Mouse (Mus musculus): ENCODE results near the gene Bcr. TPM values are rescaled to one million over a fixed set of nuclear protein-coding genes. Genes with fewer than 3 reads are reported as not detected.

Gene Bcr
- total RNA-seq (2023), result 10 to 100 TPM; 21.2 to 24.1 TPM

GRCm38 (mm10) chr10:75060217-75060842 is at the start of gene Bcr:
Gene Bcr, plus strand, starts transcription at chr10:75060592.

GRCm38 (mm10) chr10:75032395-75032794 is 28.0 kb upstream of the Bcr start, which contains the start of gene Rsph14:
Gene Rsph14, minus strand, starts transcription at chr10:75032586.

GRCm38 (mm10) chr10:75036883-75037379 is 23.5 kb upstream of the Bcr start, which contains the start of gene Rab36:
Gene Rab36, plus strand, starts transcription at chr10:75037058.

GRCm38 (mm10) chr10:75211807-75212645 is 151.6 kb downstream of the Bcr start, which contains the start of gene Specc1l:
Gene Specc1l, plus strand, starts transcription at chr10:75212073.

Other genes starting within 250 kb of the Bcr start
- under 1 TPM; 0.45 to 0.67 TPM for gene Gnaz, start 93.4 kb upstream of the Bcr start, total RNA-seq (2023)
- not detected for gene Rsph14, start 28.0 kb upstream of the Bcr start, total RNA-seq (2023)
- gene Rab36, start 23.5 kb upstream of the Bcr start, total RNA-seq (2023), result 10 to 100 TPM; 12.2 to 12.5 TPM
- gene Specc1l, start 151.5 kb downstream of the Bcr start, total RNA-seq (2023), result 10 to 100 TPM; 55.3 to 58.7 TPM

Measured in monocyte, adult 59 days (primary cell).